11 mouse cellular contexts compared by ENCODE assay signal in genomic region chr4:47137479-47137878, GRCm38 (mm10). TPM values are rescaled to one million over a fixed set of nuclear protein-coding genes. Genes with fewer than 3 reads are reported as not detected.
DNase-seq lines count a peak whose midpoint lies in the region; TF ChIP-seq lines count a peak whose summit lies in the region.
"Had no signal": no experiment of that assay in that cellular context is flagged by ENCODE, and none has a peak within 500 bp of the region (broad histone marks: within the 10 kb centered on the region; RNA-seq: fewer than 3 reads in every experiment).

No protein-coding gene starts in this region.

- no peak for TF ChIP-seq CTCF in left cerebral cortex, adult 2 months (IDR thresholded peaks at IDR 0.05)
- no peak for TF ChIP-seq CTCF in small intestine, adult 2 months (IDR thresholded peaks at IDR 0.05; ENCODE audit: extremely low read depth, insufficient read length, insufficient replicate concordance, low read depth, low read length)

- DNase-seq in left cerebral cortex, adult 2 months (ENCODE audit: extremely low spot score in 1 of 2, low spot score in 2 of 2), result no peak
- no peak for DNase-seq in left cerebral cortex, postnatal 10 days (ENCODE audit: extremely low spot score in 1 of 2, low spot score in 2 of 2)
- DNase-seq in gastrocnemius, adult 8-10 months (ENCODE audit: low spot score in 2 of 2), result peak; percentile 46 to 60
- DNase-seq in kidney, adult 9 months, result peak; percentile 23
- no peak for DNase-seq in left cerebral cortex, postnatal 36 days (ENCODE audit: low spot score in 2 of 2)
- DNase-seq in limb, embryonic 10.5 days (ENCODE audit: low spot score), result no peak
- DNase-seq in embryo, embryonic 9.5 days (ENCODE audit: extremely low spot score), result no peak
- DNase-seq: cerebellum, adult 2 months; right cerebral cortex, postnatal 25 days had no signal

- H3K4me3 ChIP-seq in left cerebral cortex, adult 2 months, result no peak overlapping the region
- H3K4me3 ChIP-seq in small intestine, adult 2 months (ENCODE audit: low read depth, low read length), result no peak overlapping the region
- H3K4me3 ChIP-seq in limb, embryonic 10.5 days, result no peak overlapping the region
- H3K4me3 ChIP-seq: hindbrain, embryonic 12.5 days had no signal

- intact Hi-C loops in left cerebral cortex, adult 2 months (cut with DNase I), result loop anchor here (5.0 kb wide), 1 partner anchor 90 kb away; no protein-coding TSS in a partner anchor
- intact Hi-C loops in left cerebral cortex, postnatal 10 days (cut with DNase I), result no loop called here
- intact Hi-C loops in left cerebral cortex, postnatal 36 days (cut with DNase I), result no loop called here

- WGBS in small intestine, adult 2 months, result 57% methylated on average over 5 of the region's 5 CpGs
- 83% methylated on average over 5 of the region's 5 CpGs for WGBS in limb, embryonic 10.5 days

- H3K27ac ChIP-seq in left cerebral cortex, adult 2 months, result peak overlapping the region; percentile 4; the same call in 1 of the 2 replicates
- peak overlapping the region; percentile 61 for H3K27ac ChIP-seq in small intestine, adult 2 months (ENCODE audit: insufficient read depth, low read depth, low read length)
- no peak overlapping the region for H3K27ac ChIP-seq in limb, embryonic 10.5 days
- H3K27ac ChIP-seq: hindbrain, embryonic 12.5 days had no signal

- no peaks in the 10 kb centered on the region for H3K27me3 ChIP-seq in small intestine, adult 2 months (ENCODE audit: control insufficient read depth, insufficient read depth, low read length)
- no peaks in the 10 kb centered on the region for H3K27me3 ChIP-seq in limb, embryonic 10.5 days (ENCODE audit: low read depth, poor library complexity, severe bottlenecking)
- H3K27me3 ChIP-seq: hindbrain, embryonic 12.5 days had no signal

- no peaks in the 10 kb centered on the region for H3K4me1 ChIP-seq in small intestine, adult 2 months (ENCODE audit: control insufficient read depth, insufficient read depth, insufficient read length, low read length)
- H3K4me1 ChIP-seq in limb, embryonic 10.5 days, result peaks cover 31% of the 10 kb centered on the region

- no peaks in the 10 kb centered on the region for H3K9me3 ChIP-seq in limb, embryonic 10.5 days (replicated peaks)
- H3K9me3 ChIP-seq: hindbrain, embryonic 12.5 days had no signal

- TF ChIP-seq POLR2A in small intestine, adult 2 months (IDR thresholded peaks at IDR 0.05; ENCODE audit: low read depth, low read length), result no peak

- no peaks in the 10 kb centered on the region for H3K36me3 ChIP-seq in small intestine, adult 2 months (ENCODE audit: control insufficient read depth, insufficient read depth, low read length)
- no peaks in the 10 kb centered on the region for H3K36me3 ChIP-seq in limb, embryonic 10.5 days
- H3K36me3 ChIP-seq: hindbrain, embryonic 12.5 days had no signal

RNA-seq across cellular contexts. Expression of gene Galnt12, which starts 45.8 kb away (rescaled TPM):
- under 1 TPM; 0.77 to 0.86 TPM for total RNA-seq in left cerebral cortex, adult 2 months (2021)
- 1 to 10 TPM in 1 of 2 experiments, under 1 TPM in 1; 0.93 to 1.5 TPM for total RNA-seq in left cerebral cortex, postnatal 10 days (2021)
- total RNA-seq in gastrocnemius, adult 8-10 months (2022), result under 1 TPM in 2 of 4 experiments, not detected in 2; 0.12 to 0.16 TPM
- 18.0 and 28.3 TPM in 2 replicates for polyA plus RNA-seq in small intestine, adult 2 months (2012; rRNA removed)
- total RNA-seq in left cerebral cortex, postnatal 36 days (2021), result 1 to 10 TPM in 1 of 2 experiments, under 1 TPM in 1; 0.72 to 1.1 TPM
- polyA plus RNA-seq in limb, embryonic 10.5 days (2016; fragmentation: Nextera tagmentation; extraction: Ambion mirVana), result 2.2 and 2.9 TPM in 2 replicates

Comparison
In these comparisons a context has a peak if more than half of its experiments do, and no peak if none do; other contexts are left out.
1. DNase-seq: peak in gastrocnemius, adult 8-10 months (2 of 2) and kidney, adult 9 months (single experiment); none in left cerebral cortex, adult 2 months (0 of 2), left cerebral cortex, postnatal 10 days (0 of 2), left cerebral cortex, postnatal 36 days (0 of 2), limb, embryonic 10.5 days (single experiment) and embryo, embryonic 9.5 days (single experiment).